Comparison of ENCODE assay signal across 8 mouse cellular contexts in the genomic region with DNA sequence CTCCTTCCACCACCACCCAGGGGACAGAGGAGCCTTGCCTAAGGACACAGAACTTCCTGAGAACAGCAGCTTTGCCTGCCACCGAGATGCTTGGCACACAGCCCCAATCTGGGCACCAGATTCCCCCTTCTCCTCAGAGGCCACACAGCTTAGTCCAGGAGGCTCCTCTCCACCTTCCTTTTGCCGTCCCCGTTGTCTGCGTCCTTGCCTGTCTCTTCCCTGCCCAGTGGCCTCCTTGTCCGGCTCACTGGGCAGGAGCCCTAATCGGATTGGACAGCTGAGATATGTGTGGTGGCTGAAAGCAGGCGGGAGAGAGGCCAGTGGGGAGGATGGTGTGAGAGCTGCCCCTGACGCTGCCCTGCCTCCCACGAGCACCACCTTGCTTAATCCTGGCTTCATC. TPM values are rescaled to one million over a fixed set of nuclear protein-coding genes. Genes with fewer than 3 reads are reported as not detected.
A peak's percentile ranks its signal among the peaks of the same experiment; 100 is the strongest.
DNase-seq lines count a peak whose midpoint lies in the region; ATAC-seq lines count a peak whose summit lies in the region.

No protein-coding gene starts in this region.

- H3K27me3 ChIP-seq in forebrain, embryonic 13.5 days, result peaks cover 1% of the 10 kb centered on the region
- H3K27me3 ChIP-seq in limb, embryonic 10.5 days (ENCODE audit: low read depth, poor library complexity, severe bottlenecking), result no peaks in the 10 kb centered on the region
- no peaks in the 10 kb centered on the region for H3K27me3 ChIP-seq in stomach, embryonic 15.5 days (replicated peaks)

- intact Hi-C loops in heart, postnatal 36 days (cut with DNase I), result no loop called here

- no peaks in the 10 kb centered on the region for H3K36me3 ChIP-seq in forebrain, embryonic 13.5 days (ENCODE audit: poor library complexity, severe bottlenecking)
- H3K36me3 ChIP-seq in limb, embryonic 10.5 days, result no peaks in the 10 kb centered on the region
- H3K36me3 ChIP-seq in stomach, embryonic 15.5 days, result no peaks in the 10 kb centered on the region

- peak overlapping the region; percentile 54 for H3K9ac ChIP-seq in forebrain, embryonic 13.5 days
- H3K9ac ChIP-seq in stomach, embryonic 15.5 days, result no peak overlapping the region

- no peak for ATAC-seq in forebrain, embryonic 13.5 days
- no peak for ATAC-seq in stomach, embryonic 15.5 days (ENCODE audit: insufficient read depth, low FRiP score, low read depth)

- peak overlapping the region; percentile 14; the same call in 1 of the 2 replicates for H3K27ac ChIP-seq in forebrain, embryonic 13.5 days
- H3K27ac ChIP-seq in limb, embryonic 10.5 days, result peak overlapping the region; percentile 93
- H3K27ac ChIP-seq in stomach, embryonic 15.5 days, result peak overlapping the region; percentile 88

- peak; percentile 95 for DNase-seq in heart, adult 11 months
- DNase-seq in heart, postnatal 36 days, result no peak
- DNase-seq in NIH3T3 (ENCODE audit: low read depth), result peak; percentile 59
- peak; percentile 41 for DNase-seq in limb, embryonic 10.5 days (ENCODE audit: low spot score)
- no peak for DNase-seq in right cerebral cortex, postnatal 14 days
- no peak for DNase-seq in right cerebral cortex, postnatal 36 days (ENCODE audit: low spot score in 2 of 2)

- no peaks in the 10 kb centered on the region for H3K9me3 ChIP-seq in forebrain, embryonic 13.5 days (replicated peaks)
- no peaks in the 10 kb centered on the region for H3K9me3 ChIP-seq in limb, embryonic 10.5 days (replicated peaks)
- H3K9me3 ChIP-seq in stomach, embryonic 15.5 days, result no peaks in the 10 kb centered on the region

- H3K4me3 ChIP-seq in forebrain, embryonic 13.5 days, result no peak overlapping the region
- H3K4me3 ChIP-seq in limb, embryonic 10.5 days, result peak overlapping the region; percentile 62
- 0 out of 2 replicates have a peak overlapping the region, but pooled peaks have one; percentile 3 for H3K4me3 ChIP-seq in stomach, embryonic 15.5 days (replicated peaks)

- peak overlapping the region; percentile 74 for H3K4me2 ChIP-seq in forebrain, embryonic 13.5 days
- peak overlapping the region; percentile 81 for H3K4me2 ChIP-seq in stomach, embryonic 15.5 days

- 3% methylated on average over 9 of the region's 9 CpGs for WGBS in forebrain, embryonic 13.5 days
- 14% methylated on average over 9 of the region's 9 CpGs for WGBS in limb, embryonic 10.5 days
- 13% methylated on average over 9 of the region's 9 CpGs for WGBS in stomach, embryonic 15.5 days

- peaks cover 86% of the 10 kb centered on the region for H3K4me1 ChIP-seq in forebrain, embryonic 13.5 days
- H3K4me1 ChIP-seq in limb, embryonic 10.5 days, result peaks cover 98% of the 10 kb centered on the region
- peaks cover 97% of the 10 kb centered on the region for H3K4me1 ChIP-seq in stomach, embryonic 15.5 days

RNA-seq across cellular contexts. Expression of a gene that starts 1.9 kb away (rescaled TPM):
- total RNA-seq in heart, postnatal 36 days (2021), result 10 to 100 TPM; 10.5 to 13.6 TPM
- 8.7 and 10.2 TPM in 2 replicates for polyA plus RNA-seq in forebrain, embryonic 13.5 days (2015; fragmentation: Nextera tagmentation; extraction: Ambion mirVana)
- 38.4 and 43.7 TPM in 2 replicates for polyA plus RNA-seq in limb, embryonic 10.5 days (2016; fragmentation: Nextera tagmentation; extraction: Ambion mirVana)
- polyA plus RNA-seq in stomach, embryonic 15.5 days (2015; fragmentation: Nextera tagmentation; extraction: Ambion mirVana), result 34.0 and 41.0 TPM in 2 replicates

RNA-seq across cellular contexts. Expression of a gene that starts 21.9 kb away (rescaled TPM):
- total RNA-seq in heart, postnatal 36 days (2021), result under 1 TPM; 0.14 to 0.49 TPM
- polyA plus RNA-seq in forebrain, embryonic 13.5 days (2015; fragmentation: Nextera tagmentation; extraction: Ambion mirVana), result 23.0 and 26.9 TPM in 2 replicates
- polyA plus RNA-seq in limb, embryonic 10.5 days (2016; fragmentation: Nextera tagmentation; extraction: Ambion mirVana), result 69.9 and 79.5 TPM in 2 replicates
- 28.8 and 30.3 TPM in 2 replicates for polyA plus RNA-seq in stomach, embryonic 15.5 days (2015; fragmentation: Nextera tagmentation; extraction: Ambion mirVana)

RNA-seq across cellular contexts. Expression of a gene that starts 53.3 kb away (rescaled TPM):
- under 1 TPM; 0.33 to 0.36 TPM for total RNA-seq in heart, postnatal 36 days (2021)
- polyA plus RNA-seq in forebrain, embryonic 13.5 days (2015; fragmentation: Nextera tagmentation; extraction: Ambion mirVana), result 0.21 TPM in 1 of 2 replicates, not detected in the other
- polyA plus RNA-seq in limb, embryonic 10.5 days (2016; fragmentation: Nextera tagmentation; extraction: Ambion mirVana), result 0.24 and 0.29 TPM in 2 replicates
- 0.42 and 0.43 TPM in 2 replicates for polyA plus RNA-seq in stomach, embryonic 15.5 days (2015; fragmentation: Nextera tagmentation; extraction: Ambion mirVana)

Comparison
In these comparisons a context has a peak if more than half of its experiments do, and no peak if none do; other contexts are left out.
1. DNase-seq: peak in heart, adult 11 months (single experiment), NIH3T3 (single experiment) and limb, embryonic 10.5 days (single experiment); none in heart, postnatal 36 days (0 of 2), right cerebral cortex, postnatal 14 days (single experiment) and right cerebral cortex, postnatal 36 days (0 of 2).
2. H3K27ac ChIP-seq: peak in every context shown above with its lines; median percentile 93 in limb, embryonic 10.5 days; 88 in stomach, embryonic 15.5 days; 14 in forebrain, embryonic 13.5 days.